Mouse (Mus musculus) olfactory bulb, adult 2 months (tissue): Measurements from ENCODE around the gene Ociad2.

Source experiments
- CTCF ChIP-seq: fragments of 200-500 bp; IDR thresholded peaks from 2 replicates; pipeline ENCODE4 v1.5.1; 2012; ENCODE audit warnings: low read depth, mild to moderate bottlenecking, low read length, moderate library complexity; ENCODE audit not compliant: insufficient read depth
- POLR2A ChIP-seq: fragments of 200-500 bp; IDR thresholded peaks from 2 replicates; pipeline ENCODE4 v1.6.1; 2012; ENCODE audit warnings: mild to moderate bottlenecking, low read depth, low read length, moderate library complexity; ENCODE audit not compliant: insufficient read depth

GRCm38 (mm10) chr5:73342701-73343355 lies 2.0 kb upstream of the Ociad2 start:
- no peak for TF ChIP-seq CTCF
- no peak for TF ChIP-seq POLR2A
